Mouse (Mus musculus) lung, postnatal 0 days (tissue): ENCODE measurements around the gene Prkar2b.

Experiments used
- CTCF ChIP-seq: IDR thresholded peaks from 2 replicates; pipeline ENCODE4 v1.5.1; 2016; ENCODE audit warnings: antibody characterized with exemption, mild to moderate bottlenecking
- EP300 ChIP-seq: IDR thresholded peaks from 2 replicates; pipeline ENCODE4 v1.6.1; 2016; ENCODE audit warnings: antibody characterized with exemption, mild to moderate bottlenecking, control low read depth

- peak; percentile 47 for TF ChIP-seq EP300
- no peak for TF ChIP-seq CTCF
Measured at GRCm38 (mm10) chr12:31950659-31951031, 110.5 kb downstream of the Prkar2b start.
